Mouse (Mus musculus) embryonic facial prominence, embryonic 12.5 days (tissue): ENCODE measurements around the gene Cul7. TPM values are rescaled to one million over a fixed set of nuclear protein-coding genes. Genes with fewer than 3 reads are reported as not detected.

Source experiments
- ATAC-seq: fragments of 200-750 bp; cut with Nextera tagmentation; 2 replicates; pipeline ENCODE4 v1.8.0; 2017; ENCODE audit not compliant: insufficient number of reproducible peaks, insufficient read depth, low FRiP score, low TSS enrichment
- H3K27ac ChIP-seq: fragments of 300-500 bp; sonication (generic); 2 replicates; pipeline ENCODE4 v1.5.1; 2016; ENCODE audit warnings: mild to moderate bottlenecking
- H3K27me3 ChIP-seq: fragments of 300-500 bp; sonication (generic); 2 replicates; pipeline ENCODE4 v1.6.1; 2016; ENCODE audit warnings: mild to moderate bottlenecking, moderate library complexity
- H3K36me3 ChIP-seq: fragments of 300-500 bp; sonication (generic); 2 replicates; pipeline ENCODE4 v1.6.1; 2016; ENCODE audit warnings: mild to moderate bottlenecking
- H3K4me1 ChIP-seq: fragments of 300-500 bp; sonication (generic); 2 replicates; pipeline ENCODE4 v1.6.1; 2016
- H3K4me2 ChIP-seq: fragments of 300-500 bp; sonication (generic); replicated peaks from 2 replicates; pipeline ENCODE4 v1.6.1; 2016; ENCODE audit warnings: mild to moderate bottlenecking, moderate library complexity
- H3K4me3 ChIP-seq: fragments of 300-500 bp; sonication (generic); 2 replicates; pipeline ENCODE4 v1.5.1; 2016; ENCODE audit warnings: mild to moderate bottlenecking
- H3K9ac ChIP-seq: fragments of 300-500 bp; sonication (generic); 2 replicates; pipeline ENCODE4 v1.6.1; 2016; ENCODE audit warnings: mild to moderate bottlenecking, moderate library complexity
- H3K9me3 ChIP-seq: fragments of 300-500 bp; sonication (generic); 2 replicates; pipeline ENCODE4 v1.6.1; 2016; ENCODE audit warnings: mild to moderate bottlenecking, moderate library complexity
- WGBS: fragments of 180-500 bp; shearing (Covaris S2); methylation state at CpG from one replicate; pipeline ENCODE4 v1.1.7; 2016; 5-methylcytosine and 5-hydroxymethylcytosine counted together
- polyA plus RNA-seq: library from polyadenylated mRNA; unstranded; fragments of >200 nt; fragmentation: Nextera tagmentation; extraction: Ambion mirVana; gene quantifications from 2 replicates; pipeline ENCODE4 v1.2.1, GENCODE M21; 2016

Cul7 gene
- polyA plus RNA-seq, 1 experiment from 2014 or later = 57.3 TPM

DNA sequence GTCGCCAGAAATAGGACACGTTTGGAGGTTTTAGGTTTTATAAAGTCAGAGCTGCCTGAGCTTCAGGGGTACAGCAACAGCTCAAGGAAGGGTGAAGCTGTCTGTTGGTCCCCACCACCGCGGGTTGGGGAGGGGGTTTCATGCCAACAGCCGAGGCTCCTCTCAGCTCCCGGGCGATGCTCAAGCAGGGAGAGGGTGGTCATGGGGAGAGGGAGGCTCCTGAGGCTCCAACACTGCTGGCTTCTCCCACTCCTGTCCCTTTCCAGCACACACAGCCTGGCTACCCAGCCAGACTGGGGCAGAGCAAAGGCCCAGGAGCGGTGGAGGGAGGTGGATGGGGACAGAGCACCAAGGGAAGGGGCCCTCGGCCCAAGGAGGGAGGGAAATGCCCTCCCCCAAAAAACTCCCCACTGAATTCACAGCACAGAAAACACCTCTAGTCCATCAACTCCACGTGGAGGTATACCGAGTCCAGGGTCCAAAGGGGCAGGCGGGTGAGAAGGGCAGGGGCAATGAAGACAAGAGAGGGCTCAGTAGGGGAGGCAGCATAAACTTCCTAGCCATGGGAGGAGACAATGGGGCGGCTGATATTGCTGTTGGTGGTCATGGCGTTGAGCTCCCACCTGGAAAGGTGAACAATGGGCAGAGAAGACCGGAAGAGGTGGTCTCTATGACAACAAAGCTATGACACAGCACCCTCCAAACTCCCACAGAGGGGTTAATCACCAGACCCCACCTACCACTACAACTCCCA lies 24.6 kb downstream of the Cul7 start:
- Histone ChIP-seq H3K4me3 (peak overlapping the region; percentile 89), H3K27me3 (no peaks in the 10 kb centered on the region), H3K9me3 (no peaks in the 10 kb centered on the region), H3K9ac (peak overlapping the region; percentile 78), H3K36me3 (peaks cover 53% of the 10 kb centered on the region), H3K4me2 (peak overlapping the region; percentile 79), H3K27ac (peak overlapping the region; percentile 97), H3K4me1 (peaks cover 33% of the 10 kb centered on the region)
- no peak; the same call in 1 of the 2 replicates for ATAC-seq
- 15% methylated on average over 14 of the region's 15 CpGs for WGBS

DNA sequence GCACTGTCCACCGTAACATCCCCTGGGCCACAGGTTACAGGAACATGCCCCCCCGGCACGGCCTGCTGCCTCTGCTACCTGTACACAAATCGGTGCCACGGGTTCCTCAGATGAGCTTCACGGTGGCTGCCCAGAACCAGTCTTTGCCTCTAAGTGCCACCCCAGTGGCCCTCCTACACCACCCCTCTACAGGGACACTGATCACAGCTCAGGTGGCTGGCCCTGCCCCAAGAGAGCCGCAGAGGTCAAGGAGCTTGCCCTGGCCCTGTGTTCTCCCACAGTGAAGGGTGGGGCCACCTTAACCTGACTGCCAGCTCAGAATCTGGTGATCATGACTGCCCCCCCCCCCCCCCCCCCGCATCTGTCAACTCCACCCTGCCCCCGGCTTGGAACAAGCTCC lies 28.3 kb downstream of the Cul7 start, which contains the start of gene Mea1:
Mea1 (plus strand) TSS at position 378 of the 400 bp plus-strand sequence.
- peaks cover 35% of the 10 kb centered on the region for H3K4me1 ChIP-seq
- H3K27me3 ChIP-seq = no peaks in the 10 kb centered on the region
- peak within 1 kb of the TSS; percentile 57; the same call in 1 of the 2 replicates for H3K27ac ChIP-seq
- 93% methylated on average over 8 of the region's 9 CpGs for WGBS
- H3K4me2 ChIP-seq = peak within 1 kb of the TSS; percentile 92
- H3K36me3 ChIP-seq = peaks cover 44% of the 10 kb centered on the region
- no peak for ATAC-seq
- H3K4me3 ChIP-seq = peak within 1 kb of the TSS; percentile 89
- peak within 1 kb of the TSS; percentile 77 for H3K9ac ChIP-seq
- H3K9me3 ChIP-seq = no peaks in the 10 kb centered on the region

DNA sequence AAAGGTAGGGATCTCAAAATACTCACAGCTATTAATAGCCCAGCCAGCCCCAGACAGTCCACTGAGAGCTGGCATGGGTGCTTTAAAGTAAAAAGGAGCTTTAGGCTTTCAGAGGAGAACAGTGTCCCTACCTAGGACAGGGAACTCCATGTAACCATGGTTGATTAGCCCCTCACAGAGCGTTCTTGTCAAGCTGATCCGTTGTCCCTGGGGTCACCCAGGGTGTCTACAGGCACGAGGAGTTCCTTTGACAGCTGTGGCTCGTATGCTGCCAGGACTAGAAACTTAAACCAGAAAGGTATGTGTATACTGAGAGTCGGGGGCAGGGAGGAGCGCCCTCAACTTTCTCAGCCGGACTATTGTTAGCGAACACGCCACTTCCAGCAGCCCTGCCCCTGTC lies 28.8 kb downstream of the Cul7 start:
- peak overlapping the region; percentile 89 for H3K4me3 ChIP-seq
- no peaks in the 10 kb centered on the region for H3K9me3 ChIP-seq
- peak overlapping the region; percentile 57; the same call in 1 of the 2 replicates for H3K27ac ChIP-seq
- no peak for ATAC-seq
- peak overlapping the region; percentile 77 for H3K9ac ChIP-seq
- peaks cover 49% of the 10 kb centered on the region for H3K36me3 ChIP-seq
- peaks cover 33% of the 10 kb centered on the region for H3K4me1 ChIP-seq
- peak overlapping the region; percentile 92 for H3K4me2 ChIP-seq
- no peaks in the 10 kb centered on the region for H3K27me3 ChIP-seq
- 32% methylated on average over 9 of the region's 9 CpGs for WGBS

DNA sequence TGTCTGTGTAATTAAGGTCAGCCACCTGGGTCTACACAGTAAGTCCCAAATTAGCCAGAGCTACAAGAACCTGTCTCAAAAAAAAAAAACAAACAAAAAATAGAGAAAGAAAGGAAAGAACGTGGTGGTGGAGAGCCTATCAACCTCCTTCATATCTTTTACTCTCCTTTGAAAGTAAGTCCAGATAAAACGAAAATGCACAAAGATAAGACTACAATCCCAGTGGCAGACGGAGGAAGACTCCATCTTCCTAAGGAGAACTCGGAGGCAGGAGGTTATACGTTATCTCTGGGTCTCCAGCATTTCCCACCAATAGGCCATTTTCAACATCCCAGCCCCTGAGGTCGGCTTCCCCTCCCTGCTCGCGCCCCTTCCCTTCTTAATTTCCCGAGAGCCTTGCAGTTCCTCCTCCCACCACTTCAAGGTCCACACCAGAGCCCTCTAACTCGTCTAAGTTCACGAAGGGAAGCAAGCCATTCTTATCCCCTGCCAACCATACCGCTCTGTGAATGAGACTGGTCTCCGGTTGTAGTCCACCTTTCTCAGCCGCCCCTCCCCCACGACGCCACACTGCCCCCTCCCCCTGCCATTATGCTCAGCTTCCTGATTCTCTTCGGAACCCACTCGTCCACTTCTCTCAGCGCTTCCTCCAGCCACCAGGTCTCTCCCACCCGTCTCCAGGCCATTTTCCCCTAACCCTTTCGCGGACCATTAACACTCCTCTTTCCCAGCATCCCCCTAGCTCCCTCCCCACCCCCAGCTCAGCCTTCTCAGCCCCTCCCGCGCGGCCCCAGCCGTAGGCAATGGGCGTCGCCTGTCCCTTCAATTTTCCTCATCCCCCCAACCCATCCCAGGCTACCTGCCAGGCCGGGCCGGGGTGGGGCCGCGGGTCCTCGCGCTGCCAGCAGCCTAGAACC lies 30.0 kb downstream of the Cul7 start:
- WGBS = under 1% methylated on average over 34 of the region's 34 CpGs
- Histone ChIP-seq H3K4me3 (peak overlapping the region; percentile 89), H3K27ac (peak overlapping the region; percentile 93), H3K9me3 (no peaks in the 10 kb centered on the region), H3K4me2 (peak overlapping the region; percentile 92), H3K9ac (peak overlapping the region; percentile 77), H3K27me3 (no peaks in the 10 kb centered on the region), H3K4me1 (peaks cover 25% of the 10 kb centered on the region), H3K36me3 (peaks cover 56% of the 10 kb centered on the region)
- ATAC-seq = peak; percentile 24

GRCm38 (mm10) chr17:46680760-46681373 lies 30.7 kb downstream of the Cul7 start, which contains the start of gene Klhdc3:
Gene Klhdc3 (minus strand): TSS chr17:46680914.
- peak; percentile 94 for ATAC-seq
- H3K36me3 ChIP-seq = peaks cover 56% of the 10 kb centered on the region
- WGBS = under 1% methylated on average over 49 of the region's 49 CpGs

GRCm38 (mm10) chr17:46681466-46682118 lies 31.5 kb downstream of the Cul7 start:
- no peak for ATAC-seq
- Histone ChIP-seq H3K4me2 (peak overlapping the region; percentile 92), H3K4me3 (peak overlapping the region; percentile 89), H3K36me3 (peaks cover 56% of the 10 kb centered on the region), H3K27me3 (no peaks in the 10 kb centered on the region), H3K4me1 (peaks cover 24% of the 10 kb centered on the region), H3K9ac (peak overlapping the region; percentile 77), H3K9me3 (no peaks in the 10 kb centered on the region), H3K27ac (peak overlapping the region; percentile 83)
- 22% methylated on average over 12 of the region's 12 CpGs for WGBS

More at GRCm38 (mm10) chr17:46680760-46681373, 30.7 kb downstream of the Cul7 start, which contains the start of gene Klhdc3:
- no peaks in the 10 kb centered on the region for H3K9me3 ChIP-seq
- H3K27ac ChIP-seq = peak within 1 kb of the TSS; percentile 93
- peak within 1 kb of the TSS; percentile 92 for H3K4me2 ChIP-seq
- H3K4me1 ChIP-seq = peaks cover 24% of the 10 kb centered on the region
- no peaks in the 10 kb centered on the region for H3K27me3 ChIP-seq
- peak within 1 kb of the TSS; percentile 89 for H3K4me3 ChIP-seq
- peak within 1 kb of the TSS; percentile 77 for H3K9ac ChIP-seq

GRCm38 (mm10) chr17:46682654-46683389 lies 32.7 kb downstream of the Cul7 start:
- peaks cover 24% of the 10 kb centered on the region for H3K4me1 ChIP-seq
- no peak overlapping the region for H3K4me3 ChIP-seq
- H3K27me3 ChIP-seq = no peaks in the 10 kb centered on the region
- H3K4me2 ChIP-seq = no peak overlapping the region
- no peak for ATAC-seq
- no peak overlapping the region for H3K9ac ChIP-seq
- WGBS = 84% methylated on average over 16 of the region's 16 CpGs
- H3K9me3 ChIP-seq = no peaks in the 10 kb centered on the region
- peaks cover 52% of the 10 kb centered on the region for H3K36me3 ChIP-seq
- H3K27ac ChIP-seq = no peak overlapping the region

DNA sequence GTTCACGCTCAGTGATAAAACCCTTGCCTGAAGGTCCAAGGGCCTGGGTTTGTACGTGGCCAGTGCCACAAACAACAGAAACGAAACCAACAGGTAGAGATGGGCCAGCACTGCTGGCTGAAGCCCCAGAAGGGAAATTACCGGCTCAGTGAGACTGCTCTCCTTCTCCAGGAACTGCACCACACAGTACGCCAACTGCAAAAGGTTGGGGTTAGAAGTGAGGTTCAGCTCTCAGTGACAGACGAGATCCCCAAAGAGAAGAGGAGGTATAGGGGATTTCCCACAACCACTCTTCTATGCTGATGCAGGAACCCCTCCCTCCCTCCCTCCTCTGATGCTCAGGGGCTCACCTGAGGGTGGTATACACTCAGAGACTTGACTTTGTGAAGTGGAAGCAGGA lies 35.8 kb downstream of the Cul7 start:
- no peak overlapping the region for H3K9ac ChIP-seq
- no peak overlapping the region for H3K27ac ChIP-seq
- no peaks in the 10 kb centered on the region for H3K27me3 ChIP-seq
- H3K4me1 ChIP-seq = peaks cover 9% of the 10 kb centered on the region
- WGBS = 93% methylated on average over 6 of the region's 6 CpGs
- H3K4me2 ChIP-seq = no peak overlapping the region
- H3K4me3 ChIP-seq = no peak overlapping the region
- no peaks in the 10 kb centered on the region for H3K9me3 ChIP-seq
- no peak for ATAC-seq
- peaks cover 53% of the 10 kb centered on the region for H3K36me3 ChIP-seq

- WGBS = 91% methylated on average over 12 of the region's 12 CpGs
- no peak overlapping the region for H3K4me3 ChIP-seq
- H3K4me1 ChIP-seq = no peaks in the 10 kb centered on the region
- no peaks in the 10 kb centered on the region for H3K9me3 ChIP-seq
- no peaks in the 10 kb centered on the region for H3K27me3 ChIP-seq
- no peak for ATAC-seq
- no peak overlapping the region for H3K4me2 ChIP-seq
- H3K9ac ChIP-seq = no peak overlapping the region
- H3K36me3 ChIP-seq = peaks cover 34% of the 10 kb centered on the region
- no peak overlapping the region for H3K27ac ChIP-seq
Measured at GRCm38 (mm10) chr17:46690665-46691064, 40.5 kb downstream of the Cul7 start.

GRCm38 (mm10) chr17:46691390-46691789 lies 41.3 kb downstream of the Cul7 start:
- Histone ChIP-seq H3K4me1 (no peaks in the 10 kb centered on the region), H3K27me3 (no peaks in the 10 kb centered on the region), H3K4me3 (no peak overlapping the region), H3K36me3 (peaks cover 31% of the 10 kb centered on the region), H3K27ac (no peak overlapping the region), H3K9me3 (no peaks in the 10 kb centered on the region), H3K4me2 (no peak overlapping the region), H3K9ac (no peak overlapping the region)
- ATAC-seq = no peak
- WGBS = 93% methylated on average over 2 of the region's 2 CpGs
